Mouse (Mus musculus) neutrophil, adult 65 days (primary cell): Measurements from ENCODE around the gene Zbtb26. TPM values are rescaled to one million over a fixed set of nuclear protein-coding genes. Genes with fewer than 3 reads are reported as not detected.

Source experiments
- total RNA-seq: library from RNA; stranded (reverse); gene quantifications from 2 replicates; pipeline ENCODE4 v1.2.4, GENCODE M21; 2023

Gene Zbtb26
- 2.6 and 3.0 TPM in 2 replicates for total RNA-seq

DNA sequence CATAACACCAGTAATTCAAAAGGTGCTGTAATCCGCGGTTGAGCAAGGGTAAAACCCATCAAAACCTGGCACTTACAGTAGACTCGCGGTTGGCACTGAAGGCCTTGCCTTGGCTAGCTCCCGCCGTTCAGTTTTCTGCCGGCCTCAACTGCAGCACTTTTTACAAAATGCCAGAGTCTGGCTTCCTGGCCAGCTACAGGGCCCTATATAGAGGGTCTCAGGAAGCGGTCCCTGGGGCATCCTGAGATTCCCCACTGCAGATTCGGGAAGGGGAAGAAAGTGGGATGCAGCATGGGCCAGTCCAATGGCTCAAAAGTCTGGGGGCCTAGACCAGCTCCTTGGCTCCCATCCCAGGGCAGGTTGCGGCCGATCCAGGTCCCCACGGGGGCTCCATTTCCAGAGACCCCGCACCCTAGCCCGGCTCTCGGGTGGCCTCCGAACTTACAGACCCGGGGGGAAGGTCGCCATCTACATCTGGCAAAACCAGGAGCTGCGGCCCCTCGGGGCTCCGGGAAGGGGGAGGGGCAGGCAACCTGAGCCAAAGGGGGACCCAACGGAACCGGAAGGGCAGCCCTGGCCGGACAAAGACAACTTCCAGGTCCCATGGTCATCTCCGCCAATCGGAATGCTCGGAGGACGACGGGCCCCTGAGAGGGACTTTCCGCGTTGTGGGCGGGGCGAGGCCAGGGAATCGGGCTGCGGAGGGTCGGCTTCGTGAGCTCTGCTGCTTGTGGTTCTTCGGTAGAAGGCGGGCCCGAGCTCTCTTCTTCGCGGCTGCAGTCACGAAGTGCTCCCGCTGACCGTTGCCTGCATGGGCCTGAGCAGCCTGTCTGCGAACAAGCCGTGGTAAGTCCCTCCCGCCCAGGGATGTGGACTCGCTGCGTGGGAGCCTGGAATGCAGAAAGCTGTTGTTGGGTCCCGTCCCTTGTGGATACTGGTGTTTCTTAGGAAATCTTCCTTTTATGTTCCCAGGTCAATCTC is at the start of gene Zbtb26, which contains the start of the genes Zbtb6 and Rabgap1:
TSS of gene Zbtb26 (minus strand) at position 525 of the 981 bp plus-strand sequence.
TSS of gene Zbtb6 (minus strand) at position 561 of the 981 bp plus-strand sequence.
TSS of gene Rabgap1 (plus strand) at position 669 of the 981 bp plus-strand sequence.

GRCm38 (mm10) chr2:37422306-37423304 is 20.3 kb downstream of the Zbtb26 start, which contains the start of gene Rc3h2:
Rc3h2 (minus strand) TSS chr2:37422903.

Other genes with a start within 250 kb of the Zbtb26 start
- not detected in 2 replicates for gene Olfr366, start 231.6 kb downstream of the Zbtb26 start, total RNA-seq
- not detected in 2 replicates for gene Olfr368, start 116.6 kb downstream of the Zbtb26 start, total RNA-seq
- gene Pdcl, start 83.8 kb downstream of the Zbtb26 start, total RNA-seq = 34.7 and 39.5 TPM in 2 replicates
- 34.9 and 48.8 TPM in 2 replicates for gene Rc3h2, start 20.2 kb downstream of the Zbtb26 start, total RNA-seq
- gene Zbtb6, start within 50 bp of the Zbtb26 start, total RNA-seq = 8.4 and 9.1 TPM in 2 replicates
- gene Rabgap1, start 144 bp upstream of the Zbtb26 start, total RNA-seq = 15.0 and 20.4 TPM in 2 replicates
- 0.93 and 1.8 TPM in 2 replicates for gene Gpr21, start 73.2 kb upstream of the Zbtb26 start, total RNA-seq